Mouse (Mus musculus): ENCODE measurements around the gene Gm12886.

Gene Gm12886

GRCm38 (mm10) chr4:121422999-121423398 is at the start of gene Gm12886:
Gene Gm12886 (minus strand): TSS chr4:121423099.
- no peak for DNase-seq
